Mouse (Mus musculus): ENCODE data around the gene Gm20388.

The Gm20388 gene

GRCm38 (mm10) chr8:122522796-122523651 is 2612.4 kb downstream of the Gm20388 start:
- DNase-seq (ENCODE audit: low spot score in 2 of 2): peak; percentile 78 to 85

- DNase-seq (ENCODE audit: low spot score in 2 of 2): no peak
These were observed 2613.2 kb downstream of the Gm20388 start for GRCm38 (mm10) chr8:122523652-122524360.

- DNase-seq (ENCODE audit: low spot score in 2 of 2): no peak
These were observed 2613.9 kb downstream of the Gm20388 start for GRCm38 (mm10) chr8:122524506-122524905.

GRCm38 (mm10) chr8:122525004-122525403 is 2614.4 kb downstream of the Gm20388 start:
- DNase-seq (ENCODE audit: low spot score in 2 of 2): no peak

GRCm38 (mm10) chr8:122526084-122526483 is 2615.4 kb downstream of the Gm20388 start:
- no peak for DNase-seq (ENCODE audit: low spot score in 2 of 2)

GRCm38 (mm10) chr8:122526526-122527170 is 2616.0 kb downstream of the Gm20388 start:
- no peak for DNase-seq (ENCODE audit: low spot score in 2 of 2)

- DNase-seq (ENCODE audit: low spot score in 2 of 2): no peak
These were observed 2617.3 kb downstream of the Gm20388 start for GRCm38 (mm10) chr8:122527937-122528336.

- DNase-seq (ENCODE audit: low spot score in 2 of 2): no peak
These were observed 2618.5 kb downstream of the Gm20388 start for GRCm38 (mm10) chr8:122529159-122529558.

GRCm38 (mm10) chr8:122531312-122531711 is 2620.7 kb downstream of the Gm20388 start:
- no peak for DNase-seq (ENCODE audit: low spot score in 2 of 2)

GRCm38 (mm10) chr8:122537033-122537432 is 2626.4 kb downstream of the Gm20388 start:
- no peak for DNase-seq (ENCODE audit: low spot score in 2 of 2)

GRCm38 (mm10) chr8:122537812-122538211 is 2627.2 kb downstream of the Gm20388 start:
- DNase-seq (ENCODE audit: low spot score in 2 of 2): no peak

GRCm38 (mm10) chr8:122538310-122539076 is 2627.9 kb downstream of the Gm20388 start:
- DNase-seq (ENCODE audit: low spot score in 2 of 2): no peak

GRCm38 (mm10) chr8:122544138-122544537 is 2633.5 kb downstream of the Gm20388 start:
- no peak for DNase-seq (ENCODE audit: low spot score in 2 of 2)

- no peak for DNase-seq (ENCODE audit: low spot score in 2 of 2)
These were observed 2635.6 kb downstream of the Gm20388 start for GRCm38 (mm10) chr8:122546066-122546755.

- peak; percentile 85 to 86 for DNase-seq (ENCODE audit: low spot score in 2 of 2)
These were observed 2636.3 kb downstream of the Gm20388 start for GRCm38 (mm10) chr8:122546811-122547453.

GRCm38 (mm10) chr8:122547815-122548214 is 2637.2 kb downstream of the Gm20388 start:
- peak; percentile 41 to 61 for DNase-seq (ENCODE audit: low spot score in 2 of 2)

- no peak for DNase-seq (ENCODE audit: low spot score in 2 of 2)
These were observed 2637.7 kb downstream of the Gm20388 start for GRCm38 (mm10) chr8:122548331-122548730.

GRCm38 (mm10) chr8:122548891-122549439 is 2638.3 kb downstream of the Gm20388 start:
- no peak for DNase-seq (ENCODE audit: low spot score in 2 of 2)

GRCm38 (mm10) chr8:122550234-122550994 is 2639.8 kb downstream of the Gm20388 start:
- no peak for DNase-seq (ENCODE audit: low spot score in 2 of 2)

GRCm38 (mm10) chr8:122550995-122551264 is 2640.3 kb downstream of the Gm20388 start:
- DNase-seq (ENCODE audit: low spot score in 2 of 2): no peak

Measured in heart, adult 9 months (tissue).